Mouse (Mus musculus) small intestine, adult 2 months (tissue): ENCODE data around the gene Gm17190. TPM values are rescaled to one million over a fixed set of nuclear protein-coding genes. Genes with fewer than 3 reads are reported as not detected.

ENCODE experiments used
- H3K27ac ChIP-seq: fragments of 200-500 bp; 2 replicates; pipeline ENCODE4 v1.5.1; 2012; ENCODE audit warnings: low read depth, low read length, control low read depth, inconsistent platforms; ENCODE audit not compliant: insufficient read depth
- H3K27me3 ChIP-seq: fragments of 200-500 bp; 2 replicates; pipeline ENCODE4 v1.6.1; 2012; ENCODE audit warnings: mild to moderate bottlenecking, moderate library complexity, low read length, inconsistent platforms; ENCODE audit not compliant: control insufficient read depth, insufficient read depth
- H3K36me3 ChIP-seq: fragments of 200-500 bp; 2 replicates; pipeline ENCODE4 v1.6.1; 2012; ENCODE audit warnings: mild to moderate bottlenecking, low read length, control low read depth, inconsistent platforms; ENCODE audit not compliant: control insufficient read depth, insufficient read depth
- H3K4me1 ChIP-seq: fragments of 200-500 bp; 2 replicates; pipeline ENCODE4 v1.6.1; 2012; ENCODE audit warnings: low read length, inconsistent platforms, mixed read lengths; ENCODE audit not compliant: control insufficient read depth, insufficient read depth, insufficient read length
- H3K4me3 ChIP-seq: fragments of 200-500 bp; 2 replicates; pipeline ENCODE4 v1.5.1; 2012; ENCODE audit warnings: low read depth, mild to moderate bottlenecking, control low read depth, inconsistent platforms, low read length, moderate library complexity
- CTCF ChIP-seq: fragments of 200-500 bp; IDR thresholded peaks from 2 replicates; pipeline ENCODE4 v1.5.1; 2012; ENCODE audit warnings: low read depth, mild to moderate bottlenecking, control low read depth, inconsistent platforms, low read length, moderate library complexity, mixed read lengths; ENCODE audit not compliant: insufficient replicate concordance, insufficient read length; ENCODE audit errors: extremely low read depth
- POLR2A ChIP-seq: fragments of 200-500 bp; IDR thresholded peaks from 2 replicates; pipeline ENCODE4 v1.6.1; 2012; ENCODE audit warnings: low read depth, mild to moderate bottlenecking, control low read depth, inconsistent platforms, low read length, moderate library complexity
- WGBS: fragments of 180-500 bp; shearing (Covaris S2); methylation state at CpG from one replicate; pipeline ENCODE4 v1.1.7; 2018; 5-methylcytosine and 5-hydroxymethylcytosine counted together
- polyA plus RNA-seq: library from polyadenylated mRNA; depleted of rRNA; stranded (reverse); fragments of >200 nt; gene quantifications from 2 replicates; pipeline ENCODE4 v1.2.3, GENCODE M21; 2012

Gene Gm17190
- polyA plus RNA-seq, 1 experiment = not detected

GRCm38 (mm10) chr13:96085581-96086302 is 3.9 kb downstream of the Gm17190 start:
- Histone ChIP-seq H3K4me3 (no peak overlapping the region), H3K4me1 (no peaks in the 10 kb centered on the region), H3K36me3 (no peaks in the 10 kb centered on the region), H3K27me3 (no peaks in the 10 kb centered on the region), H3K27ac (no peak overlapping the region)
- WGBS = 65% methylated on average over 7 of the region's 7 CpGs
- no peak for TF ChIP-seq POLR2A
- TF ChIP-seq CTCF = no peak

- Histone ChIP-seq H3K36me3 (no peaks in the 10 kb centered on the region), H3K4me1 (no peaks in the 10 kb centered on the region), H3K27ac (no peak overlapping the region), H3K27me3 (no peaks in the 10 kb centered on the region), H3K4me3 (no peak overlapping the region)
- WGBS = 75% methylated on average over 4 of the region's 4 CpGs
- TF ChIP-seq CTCF (no peak), POLR2A (no peak)
Measured at GRCm38 (mm10) chr13:96090929-96091328, 9.1 kb downstream of the Gm17190 start.

GRCm38 (mm10) chr13:96106367-96106766 is 24.5 kb downstream of the Gm17190 start:
- 63% methylated on average over 4 of the region's 4 CpGs for WGBS

GRCm38 (mm10) chr13:96110767-96111166 is 28.9 kb downstream of the Gm17190 start:
- no peak overlapping the region for H3K4me3 ChIP-seq
- no peak for TF ChIP-seq CTCF
- no peak for TF ChIP-seq POLR2A
- H3K36me3 ChIP-seq = no peaks in the 10 kb centered on the region
- WGBS = 92% methylated on average over 3 of the region's 3 CpGs
- H3K27me3 ChIP-seq = no peaks in the 10 kb centered on the region
- no peaks in the 10 kb centered on the region for H3K4me1 ChIP-seq
- H3K27ac ChIP-seq = no peak overlapping the region

More at GRCm38 (mm10) chr13:96106367-96106766, 24.5 kb downstream of the Gm17190 start:
- no peaks in the 10 kb centered on the region for H3K36me3 ChIP-seq
- no peak overlapping the region for H3K27ac ChIP-seq
- H3K27me3 ChIP-seq = no peaks in the 10 kb centered on the region
- no peak overlapping the region for H3K4me3 ChIP-seq
- no peaks in the 10 kb centered on the region for H3K4me1 ChIP-seq
- TF ChIP-seq CTCF (no peak), POLR2A (no peak)

- Histone ChIP-seq H3K4me3 (no peak overlapping the region), H3K27me3 (no peaks in the 10 kb centered on the region), H3K27ac (no peak overlapping the region), H3K36me3 (no peaks in the 10 kb centered on the region), H3K4me1 (no peaks in the 10 kb centered on the region)
- TF ChIP-seq POLR2A (no peak), CTCF (no peak)
- 69% methylated on average over 2 of the region's 2 CpGs for WGBS
Measured at GRCm38 (mm10) chr13:96112711-96113110, 30.9 kb downstream of the Gm17190 start.

GRCm38 (mm10) chr13:96125011-96125410 is 43.2 kb downstream of the Gm17190 start:
- 73% methylated on average over 5 of the region's 5 CpGs for WGBS
- Histone ChIP-seq H3K4me3 (no peak overlapping the region), H3K27me3 (no peaks in the 10 kb centered on the region), H3K27ac (no peak overlapping the region), H3K4me1 (no peaks in the 10 kb centered on the region), H3K36me3 (no peaks in the 10 kb centered on the region)
- TF ChIP-seq POLR2A = no peak
- no peak for TF ChIP-seq CTCF

- H3K4me1 ChIP-seq = 0 out of 2 replicates have a peak, but pooled peaks cover 3% of the 10 kb centered on the region
- H3K27me3 ChIP-seq = peaks cover 12% of the 10 kb centered on the region
- 61% methylated on average over 6 of the region's 6 CpGs for WGBS
- H3K36me3 ChIP-seq = no peaks in the 10 kb centered on the region
- H3K27ac ChIP-seq = no peak overlapping the region
- TF ChIP-seq POLR2A (no peak), CTCF (no peak)
- no peak overlapping the region for H3K4me3 ChIP-seq
Measured at GRCm38 (mm10) chr13:96126669-96127068, 44.8 kb downstream of the Gm17190 start.

- no peak overlapping the region for H3K27ac ChIP-seq
- peaks cover 7% of the 10 kb centered on the region for H3K4me1 ChIP-seq
- H3K36me3 ChIP-seq = no peaks in the 10 kb centered on the region
- no peak overlapping the region for H3K4me3 ChIP-seq
- H3K27me3 ChIP-seq = peaks cover 30% of the 10 kb centered on the region
- 63% methylated on average over 3 of the region's 3 CpGs for WGBS
- TF ChIP-seq CTCF (no peak), POLR2A (no peak)
Measured at GRCm38 (mm10) chr13:96129081-96129480, 47.2 kb downstream of the Gm17190 start.
